Mouse (Mus musculus) naive thymus-derived CD4-positive, alpha-beta T cell, adult 5 months (primary cell): ENCODE results near the gene Tm9sf4. TPM values are rescaled to one million over a fixed set of nuclear protein-coding genes. Genes with fewer than 3 reads are reported as not detected.

Experiments used
- polyA plus RNA-seq: library from polyadenylated mRNA; unstranded; fragments of 100-300 nt; shearing (Covaris generic); gene quantifications from one replicate; pipeline ENCODE4 v1.2.1, GENCODE M21; 2017

The Tm9sf4 gene
- 40.2 TPM for polyA plus RNA-seq

DNA sequence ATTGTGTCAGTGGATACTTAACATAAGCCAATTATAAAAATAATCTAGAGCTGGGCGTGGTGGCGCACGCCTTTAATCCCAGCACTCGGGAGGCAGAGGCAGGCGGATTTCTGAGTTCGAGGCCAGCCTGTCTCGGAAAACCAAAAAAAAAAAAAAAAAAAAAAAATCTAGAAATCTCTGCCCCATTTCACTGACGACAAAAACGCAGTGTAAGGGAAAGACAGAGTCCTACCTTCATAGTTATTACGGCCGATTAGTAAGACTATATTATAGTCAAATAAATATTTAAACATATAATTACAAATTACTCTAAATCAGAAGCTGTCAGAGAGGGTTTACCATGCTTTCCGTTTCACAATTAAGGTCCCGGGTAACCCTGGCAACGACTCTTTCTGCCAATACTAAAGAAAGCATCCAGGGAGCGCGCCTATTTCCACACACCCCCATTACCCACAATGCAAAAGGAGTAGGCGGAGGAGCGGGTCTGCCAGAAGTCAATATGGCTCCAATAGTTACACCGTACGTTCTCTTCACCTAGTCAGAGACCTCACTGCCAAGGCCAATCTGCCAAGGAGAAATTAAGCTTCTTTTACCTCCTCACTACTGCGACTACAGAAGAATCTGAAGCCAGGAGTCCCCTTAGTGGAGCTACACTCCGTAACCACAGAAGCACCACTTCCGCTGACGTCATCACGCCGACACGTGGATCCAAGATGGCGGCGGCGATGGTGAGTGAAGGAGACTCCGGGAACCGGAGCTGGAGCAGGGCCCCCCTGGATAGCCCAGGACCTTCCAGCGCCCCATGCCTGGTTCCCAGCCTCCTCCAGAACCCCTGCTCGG lies at the start of gene Tm9sf4:
TSS of gene Tm9sf4 (plus strand) at position 460 of the 840 bp plus-strand sequence.

DNA sequence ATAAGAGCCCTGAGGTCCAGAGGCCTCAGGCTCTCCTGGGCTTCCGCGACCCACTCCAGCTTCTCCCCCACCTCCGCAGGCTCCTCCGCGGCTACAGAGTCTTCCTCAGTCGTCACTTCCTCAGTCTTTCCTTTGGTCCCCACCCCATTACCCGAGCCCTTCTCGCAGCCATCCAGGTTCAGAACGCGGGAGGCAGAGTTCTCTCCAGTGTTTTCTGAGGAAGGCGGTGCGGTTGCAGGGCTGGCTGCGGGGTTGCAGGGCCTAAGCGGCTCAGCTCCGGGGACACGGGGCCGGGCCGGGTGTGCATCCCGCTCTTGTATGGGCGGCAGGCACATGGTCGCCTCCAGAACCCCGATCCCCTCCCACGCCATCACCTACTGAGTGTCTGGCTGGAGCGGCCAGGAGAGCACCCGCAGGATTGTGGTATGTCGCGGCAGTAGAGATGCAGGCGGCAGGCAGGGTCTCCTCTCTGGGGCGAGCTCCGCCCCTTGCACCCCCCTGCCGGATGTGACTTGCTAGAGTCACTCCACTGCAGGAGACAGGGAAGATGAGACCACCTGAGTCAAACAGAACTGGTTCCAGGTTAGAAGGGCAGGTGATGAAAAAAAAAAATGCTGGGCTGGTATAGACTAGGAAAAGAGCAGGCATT lies 64.0 kb downstream of the Tm9sf4 start, which contains the start of gene Tspyl3:
TSS of gene Tspyl3 (minus strand) at position 496 of the 649 bp plus-strand sequence.

DNA sequence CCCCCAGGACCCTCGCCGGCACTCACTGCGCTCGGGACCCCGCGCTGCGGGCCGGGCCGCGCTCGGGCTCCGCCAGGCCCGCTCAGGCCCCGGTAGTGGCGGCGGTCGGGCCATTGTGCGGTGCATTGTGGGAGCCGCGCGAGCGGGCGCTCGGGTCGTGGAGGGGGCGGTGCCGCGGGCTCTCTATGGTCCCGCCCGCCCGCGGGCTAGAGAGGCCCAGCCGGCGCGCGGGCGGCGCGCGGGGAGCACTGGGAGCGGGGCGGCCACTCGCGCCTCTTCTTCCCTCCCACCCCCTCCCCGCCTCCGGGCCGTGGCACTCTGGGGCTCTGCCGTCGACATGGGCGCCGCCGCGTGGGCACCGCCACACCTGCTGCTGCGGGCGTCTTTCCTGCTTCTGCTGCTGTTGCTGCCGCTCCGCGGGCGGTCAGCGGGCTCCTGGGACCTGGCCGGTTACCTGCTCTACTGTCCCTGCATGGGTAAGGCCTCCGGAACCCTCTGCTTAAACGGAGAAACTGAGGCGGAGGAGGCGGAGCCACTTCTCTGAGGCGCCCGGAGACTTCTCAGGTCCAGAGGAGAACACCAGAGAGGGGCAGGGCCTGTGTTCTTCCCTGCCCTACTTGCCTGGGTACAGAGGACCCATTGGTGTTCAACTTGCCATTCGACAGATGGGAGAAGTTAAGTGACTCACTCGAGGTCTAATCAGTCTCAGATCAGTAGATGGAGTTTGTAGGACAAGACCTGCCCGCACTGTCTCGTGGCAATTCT lies 80.3 kb downstream of the Tm9sf4 start, which contains the start of the genes Plagl2 and Pofut1:
TSS of gene Plagl2 (minus strand) at position 177 of the 765 bp plus-strand sequence.
TSS of gene Pofut1 (plus strand) at position 284 of the 765 bp plus-strand sequence.

Other genes with a start within 250 kb of the Tm9sf4 start
- not detected for gene Mylk2, start 250.0 kb upstream of the Tm9sf4 start, polyA plus RNA-seq
- gene Foxs1, start 228.1 kb upstream of the Tm9sf4 start, polyA plus RNA-seq: not detected
- gene Dusp15, start 209.6 kb upstream of the Tm9sf4 start, polyA plus RNA-seq: not detected
- not detected for gene Ttll9, start 198.8 kb upstream of the Tm9sf4 start, polyA plus RNA-seq
- 90.4 TPM for gene Pdrg1, start 145.9 kb upstream of the Tm9sf4 start, polyA plus RNA-seq
- gene Xkr7, start 129.5 kb upstream of the Tm9sf4 start, polyA plus RNA-seq: not detected
- gene Ccm2l, start 95.3 kb upstream of the Tm9sf4 start, polyA plus RNA-seq: not detected
- gene Hck, start 52.8 kb upstream of the Tm9sf4 start, polyA plus RNA-seq: not detected
- 10.8 TPM for gene Tspyl3, start 64.1 kb downstream of the Tm9sf4 start, polyA plus RNA-seq
- 9.2 TPM for gene Plagl2, start 80.1 kb downstream of the Tm9sf4 start, polyA plus RNA-seq
- gene Pofut1, start 80.2 kb downstream of the Tm9sf4 start, polyA plus RNA-seq: 13.8 TPM
- 10.8 TPM for gene Kif3b, start 130.1 kb downstream of the Tm9sf4 start, polyA plus RNA-seq
- gene Asxl1, start 184.5 kb downstream of the Tm9sf4 start, polyA plus RNA-seq: 52.0 TPM